Mouse (Mus musculus) brain, adult 2 months (tissue): ENCODE results near the gene Matn4.
A peak's percentile ranks its signal among the peaks of the same experiment; 100 is the strongest.
"Not testable (repeated sequence)": the region's sequence is repeated elsewhere in the genome, so short reads cannot be mapped to it uniquely, and the experiment has no call there.

Experiments
- DNase-seq: peaks from one replicate; pipeline ENCODE4 v3.0.0; 2011; ENCODE audit warnings: low read depth, low spot score

Gene Matn4

GRCm38 (mm10) chr2:164372408-164373053, 32.4 kb downstream of the Matn4 start:
- no peak for DNase-seq

DNA sequence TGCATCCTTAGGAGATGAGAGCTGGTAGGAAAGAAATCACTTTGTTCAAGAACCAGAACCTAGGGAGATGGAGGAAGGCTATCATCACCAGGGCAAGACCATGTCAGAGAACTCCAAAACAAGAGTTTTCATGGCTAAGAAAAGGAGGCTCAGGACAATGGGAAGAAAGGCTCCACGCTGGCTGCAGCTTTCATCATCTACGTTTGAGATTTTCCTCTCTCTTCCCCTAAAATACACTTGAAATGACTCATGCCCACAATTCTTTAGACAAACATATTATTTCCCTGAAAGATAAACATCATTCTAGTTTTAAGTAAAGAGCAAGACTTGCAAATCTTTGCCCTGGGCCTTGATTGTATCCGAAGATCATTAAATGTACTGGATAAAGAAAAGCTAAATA, 33.6 kb downstream of the Matn4 start:
- no peak for DNase-seq

- no peak for DNase-seq
These were observed 36.3 kb downstream of the Matn4 start for GRCm38 (mm10) chr2:164368620-164369105.

GRCm38 (mm10) chr2:164366947-164367346, 38.0 kb downstream of the Matn4 start:
- no peak for DNase-seq

DNA sequence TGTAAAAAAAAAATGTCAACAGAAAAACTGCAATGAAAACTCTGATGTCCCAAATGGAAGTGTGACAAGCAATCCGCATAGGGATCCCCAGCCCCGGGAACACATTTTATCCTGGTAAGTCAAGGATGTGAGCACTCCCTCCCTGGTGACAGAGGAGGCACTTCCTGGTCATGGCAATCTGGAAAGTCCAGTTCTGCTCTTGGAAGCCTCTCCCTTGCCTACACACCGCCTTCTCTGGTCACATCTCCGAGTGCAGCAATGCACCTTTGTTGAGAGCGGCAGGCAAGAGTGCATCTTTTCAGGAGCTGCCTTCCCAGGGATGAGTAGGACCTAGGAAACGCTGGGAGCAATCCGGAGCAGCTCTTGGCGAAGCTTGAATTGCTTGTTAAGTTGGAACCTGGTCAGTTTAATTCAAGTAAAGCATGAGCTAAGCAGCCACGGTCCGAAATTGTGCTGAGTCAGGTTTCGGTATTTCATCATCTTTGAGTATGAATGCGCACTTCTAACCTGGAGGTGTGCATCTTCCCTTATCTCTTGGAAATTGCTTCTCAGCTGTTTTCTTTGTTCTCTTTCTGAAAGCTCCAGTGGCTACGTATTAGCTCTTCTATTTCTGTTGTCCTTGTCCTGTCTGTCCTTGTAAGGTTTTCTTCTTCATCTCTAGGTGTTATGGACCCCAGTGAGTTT, 43.8 kb downstream of the Matn4 start:
- DNase-seq, result no peak

GRCm38 (mm10) chr2:164359668-164360067, 45.3 kb downstream of the Matn4 start:
- no peak for DNase-seq

- no peak for DNase-seq
These were observed 45.9 kb downstream of the Matn4 start for GRCm38 (mm10) chr2:164359031-164359430.

- DNase-seq, result peak; percentile 10
These were observed 46.6 kb downstream of the Matn4 start for GRCm38 (mm10) chr2:164358373-164358772.

DNA sequence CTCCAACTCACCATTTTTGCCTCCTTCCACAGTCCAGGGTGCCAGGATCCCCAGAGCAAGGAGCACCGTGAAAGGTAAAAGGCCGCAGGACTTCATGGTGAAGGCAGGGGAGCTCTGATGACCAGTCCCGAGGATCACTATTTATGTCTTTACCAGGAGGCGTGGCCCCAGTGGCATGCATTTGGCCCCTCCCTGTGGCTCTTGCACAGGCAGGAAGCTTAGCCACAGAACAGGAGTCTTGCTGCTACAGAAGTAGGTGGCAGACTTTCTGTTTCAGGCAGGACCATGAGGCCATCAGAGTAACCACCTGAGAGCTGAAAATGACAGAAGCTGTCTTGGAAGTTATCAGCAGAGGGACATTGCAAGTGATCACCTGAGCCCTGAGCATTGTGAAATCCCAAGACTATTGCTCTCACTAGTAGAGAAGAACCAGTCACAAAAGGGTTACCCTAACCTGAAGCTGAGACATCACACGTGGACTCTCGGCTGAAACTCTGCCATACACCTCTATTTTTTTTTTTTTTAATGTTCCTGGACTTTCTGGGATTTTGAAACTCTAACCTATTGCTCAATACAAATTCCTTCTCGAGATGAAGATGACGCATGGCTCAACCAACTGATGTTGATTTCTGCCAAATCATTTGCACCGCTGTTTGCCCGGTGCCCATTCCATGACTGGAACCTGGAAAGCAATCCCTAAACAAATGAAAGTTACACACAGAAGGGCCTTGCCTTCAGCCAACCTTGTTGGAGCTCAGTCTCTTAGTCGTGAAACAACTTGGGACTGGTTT, 48.6 kb downstream of the Matn4 start:
- DNase-seq, result no peak

- no peak for DNase-seq
These were observed 51.6 kb downstream of the Matn4 start for GRCm38 (mm10) chr2:164353356-164353755.

- no peak for DNase-seq
These were observed 52.3 kb downstream of the Matn4 start for GRCm38 (mm10) chr2:164352697-164353096.

DNA sequence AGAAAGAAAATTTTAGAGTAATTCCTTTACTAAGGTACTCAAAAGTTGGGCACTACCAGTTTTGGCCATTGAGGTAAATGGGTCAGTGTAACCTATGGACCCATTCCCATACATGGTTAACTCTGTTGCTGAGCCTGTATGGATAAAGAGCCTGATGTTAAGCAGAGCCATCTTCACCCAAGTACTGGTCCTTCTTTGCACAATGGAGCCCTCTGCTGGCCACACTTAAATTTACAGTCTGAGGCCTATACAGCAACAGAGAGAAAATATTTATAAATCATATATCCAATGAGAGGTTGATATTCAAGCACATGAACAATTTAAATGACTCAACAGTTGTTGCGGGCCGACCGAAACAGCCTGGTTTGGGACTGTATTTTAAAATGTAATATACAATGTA, 56.0 kb downstream of the Matn4 start:
- peak; percentile 16 for DNase-seq

- peak; percentile 8 for DNase-seq
These were observed 57.3 kb downstream of the Matn4 start for GRCm38 (mm10) chr2:164347697-164348096.

- DNase-seq, result not testable (repeated sequence)
These were observed 61.2 kb downstream of the Matn4 start for GRCm38 (mm10) chr2:164343732-164344131.
